Mouse (Mus musculus) embryonic facial prominence, embryonic 11.5 days (tissue): Measurements from ENCODE around the gene Gm9972. TPM values are rescaled to one million over a fixed set of nuclear protein-coding genes. Genes with fewer than 3 reads are reported as not detected.

Source experiments
- ATAC-seq: fragments of 200-750 bp; cut with Nextera tagmentation; replicated peaks from 2 replicates; pipeline ENCODE4 v1.8.0; 2017; ENCODE audit warnings: low read depth; ENCODE audit not compliant: insufficient number of reproducible peaks, low FRiP score, low TSS enrichment
- DNase-seq: peaks from one replicate; pipeline ENCODE4 v3.0.0-alpha.2; 2015; ENCODE audit warnings: low spot score
- H3K27ac ChIP-seq: fragments of 300-500 bp; sonication (generic); replicated peaks from 2 replicates; pipeline ENCODE4 v1.5.1; 2014; ENCODE audit warnings: mild to moderate bottlenecking, low read depth, low read length, control low read depth
- H3K27me3 ChIP-seq: fragments of 300-500 bp; sonication (generic); 2 replicates; pipeline ENCODE4 v1.6.1; 2014; ENCODE audit warnings: mild to moderate bottlenecking, low read length, moderate library complexity, mixed read lengths; ENCODE audit not compliant: control insufficient read depth, insufficient read depth
- H3K36me3 ChIP-seq: fragments of 300-500 bp; sonication (generic); replicated peaks from 2 replicates; pipeline ENCODE4 v1.6.1; 2014; ENCODE audit warnings: low read depth, mild to moderate bottlenecking, low read length, moderate library complexity, mixed read lengths; ENCODE audit not compliant: control insufficient read depth, insufficient read depth
- H3K4me1 ChIP-seq: fragments of 300-500 bp; sonication (generic); 2 replicates; pipeline ENCODE4 v1.6.1; 2014; ENCODE audit warnings: low read length, mixed read lengths; ENCODE audit not compliant: control insufficient read depth, insufficient read depth
- H3K4me2 ChIP-seq: fragments of 300-500 bp; sonication (generic); 2 replicates; pipeline ENCODE4 v1.6.1; 2014; ENCODE audit warnings: low read depth, mild to moderate bottlenecking, control low read depth, low read length, moderate library complexity
- H3K4me3 ChIP-seq: fragments of 300-500 bp; sonication (generic); 2 replicates; pipeline ENCODE4 v1.5.1; 2014; ENCODE audit warnings: low read depth, low read length, control low read depth
- H3K9ac ChIP-seq: fragments of 300-500 bp; sonication (generic); replicated peaks from 2 replicates; pipeline ENCODE4 v1.6.1; 2014; ENCODE audit warnings: mild to moderate bottlenecking, control low read depth, low read length
- H3K9me3 ChIP-seq: fragments of 300-500 bp; sonication (generic); replicated peaks from 2 replicates; pipeline ENCODE4 v1.6.1; 2016; ENCODE audit warnings: mild to moderate bottlenecking, low read length, inconsistent platforms, mixed read lengths; ENCODE audit not compliant: control insufficient read depth
- WGBS: fragments of 180-500 bp; shearing (Covaris S2); extraction: QIAGEN DNeasy Blood & Tissue Kit; methylation state at CpG from one replicate; pipeline ENCODE4 v1.1.7; 2014; 5-methylcytosine and 5-hydroxymethylcytosine counted together
- polyA plus RNA-seq: library from polyadenylated mRNA; unstranded; fragments of >200 nt; fragmentation: Nextera tagmentation; extraction: Ambion mirVana; gene quantifications from 2 replicates; pipeline ENCODE4 v1.2.1, GENCODE M21; 2014

Gm9972 gene
- polyA plus RNA-seq, 1 experiment from 2014 or later, result not detected

GRCm38 (mm10) chr11:43049363-43049762, 13.8 kb downstream of the Gm9972 start:
- ATAC-seq (no peak), DNase-seq (no peak)
- Histone ChIP-seq H3K27me3 (no peaks in the 10 kb centered on the region), H3K4me1 (no peaks in the 10 kb centered on the region), H3K4me2 (no peak overlapping the region), H3K36me3 (no peaks in the 10 kb centered on the region), H3K9ac (no peak overlapping the region), H3K27ac (no peak overlapping the region), H3K4me3 (no peak overlapping the region), H3K9me3 (no peaks in the 10 kb centered on the region)
- 56% methylated on average over 1 of the region's 1 CpGs for WGBS

DNA sequence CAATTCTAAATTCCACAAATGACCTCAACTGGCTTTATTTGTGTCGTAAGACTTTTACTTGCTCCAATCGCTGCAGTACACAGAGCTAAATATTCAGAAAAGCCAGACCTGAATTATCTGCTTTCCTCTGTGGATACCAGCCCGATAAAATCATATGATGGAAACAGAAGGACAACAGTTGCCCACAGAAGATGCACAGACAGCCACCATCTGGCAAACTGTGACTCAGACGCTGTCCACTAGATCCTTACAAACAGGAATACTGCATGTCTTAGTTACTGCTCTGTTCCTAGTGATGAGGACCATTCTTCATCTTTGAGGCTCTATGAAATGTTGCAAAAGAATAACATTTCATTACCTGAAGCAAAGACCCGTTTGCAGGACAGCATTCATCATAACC, 19.4 kb downstream of the Gm9972 start:
- H3K27ac ChIP-seq, result no peak overlapping the region
- no peak overlapping the region for H3K4me3 ChIP-seq
- no peak for ATAC-seq
- H3K4me2 ChIP-seq, result no peak overlapping the region
- H3K4me1 ChIP-seq, result no peaks in the 10 kb centered on the region
- H3K27me3 ChIP-seq, result no peaks in the 10 kb centered on the region
- no peak for DNase-seq
- H3K9me3 ChIP-seq, result no peaks in the 10 kb centered on the region
- H3K9ac ChIP-seq, result no peak overlapping the region
- no peaks in the 10 kb centered on the region for H3K36me3 ChIP-seq
- WGBS, result 89% methylated on average over 5 of the region's 5 CpGs

- H3K9ac ChIP-seq, result no peak overlapping the region
- no peak for ATAC-seq
- H3K4me2 ChIP-seq, result no peak overlapping the region
- H3K27ac ChIP-seq, result no peak overlapping the region
- H3K27me3 ChIP-seq, result no peaks in the 10 kb centered on the region
- no peak for DNase-seq
- no peaks in the 10 kb centered on the region for H3K9me3 ChIP-seq
- no peaks in the 10 kb centered on the region for H3K36me3 ChIP-seq
- no peak overlapping the region for H3K4me3 ChIP-seq
- WGBS, result 37% methylated on average over 5 of the region's 5 CpGs
- H3K4me1 ChIP-seq, result no peaks in the 10 kb centered on the region
Measured at GRCm38 (mm10) chr11:43059437-43059970, 24.0 kb downstream of the Gm9972 start.

- ATAC-seq (no peak), DNase-seq (no peak)
- H3K27ac ChIP-seq, result no peak overlapping the region
- no peak overlapping the region for H3K9ac ChIP-seq
- H3K4me2 ChIP-seq, result no peak overlapping the region
- H3K9me3 ChIP-seq, result no peaks in the 10 kb centered on the region
- whole genome bisulfite sequencing, result 78% methylated on average over 3 of the region's 3 CpGs
- H3K27me3 ChIP-seq, result no peaks in the 10 kb centered on the region
- no peaks in the 10 kb centered on the region for H3K4me1 ChIP-seq
- no peak overlapping the region for H3K4me3 ChIP-seq
- H3K36me3 ChIP-seq, result no peaks in the 10 kb centered on the region
Measured at GRCm38 (mm10) chr11:43062286-43062685, 26.7 kb downstream of the Gm9972 start.

- Histone ChIP-seq H3K4me1 (no peaks in the 10 kb centered on the region), H3K4me3 (no peak overlapping the region), H3K27me3 (no peaks in the 10 kb centered on the region), H3K4me2 (no peak overlapping the region), H3K9ac (no peak overlapping the region), H3K9me3 (no peaks in the 10 kb centered on the region), H3K27ac (no peak overlapping the region), H3K36me3 (no peaks in the 10 kb centered on the region)
- DNase-seq, result no peak
- peak; percentile 18; the same call in 1 of the 2 replicates for ATAC-seq
- 74% methylated on average over 8 of the region's 8 CpGs for WGBS
Measured at GRCm38 (mm10) chr11:43086309-43087050, 50.9 kb downstream of the Gm9972 start.

Other genes with a start within 250 kb of the Gm9972 start
- 0.77 and 0.80 TPM in 2 replicates for gene Atp10b, start 114.1 kb downstream of the Gm9972 start, polyA plus RNA-seq